Mouse (Mus musculus): ENCODE measurements around the gene Morf4l1. TPM values are rescaled to one million over a fixed set of nuclear protein-coding genes. Genes with fewer than 3 reads are reported as not detected.

Morf4l1 gene
- polyA plus RNA-seq (2012; rRNA removed) = 468 and 520 TPM in 2 replicates

DNA sequence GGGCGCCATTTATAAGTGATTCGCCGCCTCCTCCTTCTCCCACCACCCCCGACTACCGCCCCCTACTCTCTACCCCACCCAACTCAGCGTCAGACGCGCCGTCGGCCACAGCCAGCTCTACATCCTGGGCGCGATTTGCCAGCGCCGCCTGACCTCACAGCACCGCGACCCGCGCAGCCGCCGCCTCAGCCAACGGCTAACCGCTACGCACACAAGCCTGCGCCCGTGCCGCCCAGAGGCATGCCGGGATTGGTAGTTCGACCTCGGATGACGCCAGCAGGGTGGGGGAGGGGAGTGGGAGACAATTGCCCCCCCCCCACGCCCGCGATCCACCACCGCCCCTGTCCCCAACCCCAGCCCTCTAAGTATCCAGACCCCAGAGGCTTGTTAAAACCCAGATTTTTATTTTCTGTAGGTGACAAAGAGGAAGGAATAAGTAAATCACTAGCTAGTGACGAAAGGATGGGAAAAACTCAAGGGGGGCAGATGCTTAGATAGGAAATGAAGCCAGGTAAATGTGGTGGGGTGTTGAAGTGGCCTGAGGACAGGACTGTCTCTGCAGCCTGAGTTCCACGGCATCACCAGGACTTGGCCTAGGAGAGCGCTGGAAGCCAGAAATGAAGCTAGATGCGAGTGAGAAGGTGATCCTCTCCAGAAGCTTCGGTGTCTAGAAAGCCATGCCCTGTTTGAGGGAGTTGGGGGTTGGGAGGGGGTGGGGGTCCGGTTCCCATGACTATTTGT is at the start of gene Morf4l1:
Gene Morf4l1, minus strand, starts transcription at position 208 of the 741 bp plus-strand sequence.
- Histone ChIP-seq H3K4me1 (ENCODE audit: control insufficient read depth, insufficient read depth, low read length) (no peaks in the 10 kb centered on the region; the same call in 1 of the 2 replicates), H3K4me3 (replicated peaks; ENCODE audit: insufficient read depth, low read depth, low read length) (peak within 1 kb of the TSS; percentile 89), H3K27ac (ENCODE audit: insufficient read depth, low read length) (peak within 1 kb of the TSS; percentile 99), H3K27me3 (ENCODE audit: control insufficient read depth, insufficient read depth, low read length) (no peaks in the 10 kb centered on the region)
- TF ChIP-seq CTCF (IDR thresholded peaks at IDR 0.05; ENCODE audit: borderline replicate concordance, insufficient read depth, low read depth, low read length) = no peak
- peak; percentile 44; the same call in 1 of the 2 replicates for TF ChIP-seq POLR2A (IDR thresholded peaks at IDR 0.05; ENCODE audit: borderline replicate concordance, insufficient read depth, low read length)
- DNase-seq = peak; percentile 97 to 99
- under 1% methylated on average over 40 of the region's 40 CpGs for WGBS

- TF ChIP-seq POLR2A (IDR thresholded peaks at IDR 0.05; ENCODE audit: borderline replicate concordance, insufficient read depth, low read length) (no peak), CTCF (IDR thresholded peaks at IDR 0.05; ENCODE audit: borderline replicate concordance, insufficient read depth, low read depth, low read length) (no peak)
- H3K4me1 ChIP-seq (ENCODE audit: control insufficient read depth, insufficient read depth, low read length) = no peaks in the 10 kb centered on the region; the same call in 1 of the 2 replicates
- WGBS = 2% methylated on average over 18 of the region's 18 CpGs
- H3K4me3 ChIP-seq (replicated peaks; ENCODE audit: insufficient read depth, low read depth, low read length) = peak overlapping the region; percentile 53
- H3K27me3 ChIP-seq (ENCODE audit: control insufficient read depth, insufficient read depth, low read length) = no peaks in the 10 kb centered on the region
- DNase-seq = peak; percentile 24 to 35
- H3K27ac ChIP-seq (ENCODE audit: insufficient read depth, low read length) = no peak overlapping the region
Observed at GRCm38 (mm10) chr9:90163749-90164095, 49.1 kb upstream of the Morf4l1 start.

- no peak for TF ChIP-seq CTCF (IDR thresholded peaks at IDR 0.05; ENCODE audit: borderline replicate concordance, insufficient read depth, low read depth, low read length)
- no peak for TF ChIP-seq POLR2A (IDR thresholded peaks at IDR 0.05; ENCODE audit: borderline replicate concordance, insufficient read depth, low read length)
- H3K27me3 ChIP-seq (ENCODE audit: control insufficient read depth, insufficient read depth, low read length) = no peaks in the 10 kb centered on the region
- no peak within 1 kb of the TSS for H3K27ac ChIP-seq (ENCODE audit: insufficient read depth, low read length)
- H3K4me1 ChIP-seq (ENCODE audit: control insufficient read depth, insufficient read depth, low read length) = no peaks in the 10 kb centered on the region; the same call in 1 of the 2 replicates
- peak within 1 kb of the TSS; percentile 53 for H3K4me3 ChIP-seq (replicated peaks; ENCODE audit: insufficient read depth, low read depth, low read length)
- WGBS = under 1% methylated on average over 58 of the region's 60 CpGs
- DNase-seq = peak; percentile 28 to 43
Observed at GRCm38 (mm10) chr9:90162926-90163748, 48.6 kb upstream of the Morf4l1 start, which contains the start of gene Adamts7. TSS of gene Adamts7 (plus strand) at chr9:90163069.

DNA sequence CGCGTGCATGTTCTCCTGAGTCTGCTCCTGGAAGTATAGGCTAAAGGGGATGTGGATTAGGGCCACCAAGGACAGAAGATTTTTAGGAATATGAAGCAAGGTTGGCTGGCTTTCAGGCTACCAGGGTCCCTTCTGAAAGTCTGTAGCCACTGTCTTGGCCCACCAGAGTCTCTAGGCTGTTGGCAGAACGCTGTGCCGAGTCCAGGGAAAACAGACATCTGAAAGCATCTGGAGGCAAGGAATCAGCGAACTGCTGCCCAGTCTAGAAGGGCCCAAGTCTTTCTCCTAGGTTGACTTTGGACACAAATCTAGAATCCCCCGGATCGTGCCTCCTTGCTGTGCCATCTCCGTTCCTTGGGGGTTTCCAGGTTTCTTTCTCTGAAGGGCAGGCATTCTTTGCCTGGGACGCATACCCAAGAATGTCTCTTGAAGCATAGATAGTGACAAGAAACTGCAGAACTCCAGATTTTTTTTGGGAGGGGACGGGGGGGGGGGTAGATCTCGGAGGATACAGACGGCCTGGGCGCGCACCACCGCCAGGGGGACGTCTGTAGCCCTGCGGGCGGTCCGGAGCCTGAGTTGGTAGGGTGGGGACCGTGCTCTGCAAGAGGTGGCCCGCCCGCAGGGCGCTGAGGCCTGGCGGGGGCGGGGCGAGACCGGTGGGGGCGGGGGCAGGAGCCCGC is 47.8 kb upstream of the Morf4l1 start:
- 17% methylated on average over 27 of the region's 29 CpGs for WGBS
- TF ChIP-seq CTCF (IDR thresholded peaks at IDR 0.05; ENCODE audit: borderline replicate concordance, insufficient read depth, low read depth, low read length) (no peak), POLR2A (IDR thresholded peaks at IDR 0.05; ENCODE audit: borderline replicate concordance, insufficient read depth, low read length) (no peak)
- Histone ChIP-seq H3K27me3 (ENCODE audit: control insufficient read depth, insufficient read depth, low read length) (no peaks in the 10 kb centered on the region), H3K4me3 (replicated peaks; ENCODE audit: insufficient read depth, low read depth, low read length) (no peak overlapping the region), H3K4me1 (ENCODE audit: control insufficient read depth, insufficient read depth, low read length) (no peaks in the 10 kb centered on the region; the same call in 1 of the 2 replicates), H3K27ac (ENCODE audit: insufficient read depth, low read length) (no peak overlapping the region)
- DNase-seq = no peak

GRCm38 (mm10) chr9:90146869-90147268 is 32.3 kb upstream of the Morf4l1 start:
- 78% methylated on average over 5 of the region's 5 CpGs for WGBS
- DNase-seq = no peak
- TF ChIP-seq CTCF (IDR thresholded peaks at IDR 0.05; ENCODE audit: borderline replicate concordance, insufficient read depth, low read depth, low read length) = no peak
- TF ChIP-seq POLR2A (IDR thresholded peaks at IDR 0.05; ENCODE audit: borderline replicate concordance, insufficient read depth, low read length) = no peak

GRCm38 (mm10) chr9:90145788-90146187 is 31.2 kb upstream of the Morf4l1 start:
- no peak overlapping the region for H3K4me3 ChIP-seq (replicated peaks; ENCODE audit: insufficient read depth, low read depth, low read length)
- no peaks in the 10 kb centered on the region for H3K27me3 ChIP-seq (ENCODE audit: control insufficient read depth, insufficient read depth, low read length)
- no peak for DNase-seq
- no peak for TF ChIP-seq CTCF (IDR thresholded peaks at IDR 0.05; ENCODE audit: borderline replicate concordance, insufficient read depth, low read depth, low read length)
- TF ChIP-seq POLR2A (IDR thresholded peaks at IDR 0.05; ENCODE audit: borderline replicate concordance, insufficient read depth, low read length) = no peak
- no peaks in the 10 kb centered on the region for H3K4me1 ChIP-seq (ENCODE audit: control insufficient read depth, insufficient read depth, low read length)
- H3K27ac ChIP-seq (ENCODE audit: insufficient read depth, low read length) = no peak overlapping the region
- 22% methylated on average over 2 of the region's 2 CpGs for WGBS

More at GRCm38 (mm10) chr9:90146869-90147268, 32.3 kb upstream of the Morf4l1 start:
- H3K27me3 ChIP-seq (ENCODE audit: control insufficient read depth, insufficient read depth, low read length) = no peaks in the 10 kb centered on the region
- H3K27ac ChIP-seq (ENCODE audit: insufficient read depth, low read length) = no peak overlapping the region
- H3K4me1 ChIP-seq (ENCODE audit: control insufficient read depth, insufficient read depth, low read length) = no peaks in the 10 kb centered on the region
- H3K4me3 ChIP-seq (replicated peaks; ENCODE audit: insufficient read depth, low read depth, low read length) = no peak overlapping the region

GRCm38 (mm10) chr9:90136678-90136965 is 22.0 kb upstream of the Morf4l1 start:
- no peak for TF ChIP-seq CTCF (IDR thresholded peaks at IDR 0.05; ENCODE audit: borderline replicate concordance, insufficient read depth, low read depth, low read length)
- no peak for TF ChIP-seq POLR2A (IDR thresholded peaks at IDR 0.05; ENCODE audit: borderline replicate concordance, insufficient read depth, low read length)
- DNase-seq = peak in 1 of 2 experiments; percentile 41
- no peaks in the 10 kb centered on the region; the same call in 1 of the 2 replicates for H3K27me3 ChIP-seq (ENCODE audit: control insufficient read depth, insufficient read depth, low read length)

More at GRCm38 (mm10) chr9:90136678-90136965, 22.0 kb upstream of the Morf4l1 start:
- no peak overlapping the region for H3K27ac ChIP-seq (ENCODE audit: insufficient read depth, low read length)
- no peak overlapping the region for H3K4me3 ChIP-seq (replicated peaks; ENCODE audit: insufficient read depth, low read depth, low read length)
- H3K4me1 ChIP-seq (ENCODE audit: control insufficient read depth, insufficient read depth, low read length) = peaks cover 7% of the 10 kb centered on the region
- 92% methylated on average over 1 of the region's 1 CpGs for WGBS

Data from cerebellum, adult 2 months (tissue).